Mouse (Mus musculus) heart, embryonic 16.5 days (tissue): ENCODE results near the gene Hoxa9. TPM values are rescaled to one million over a fixed set of nuclear protein-coding genes. Genes with fewer than 3 reads are reported as not detected.

Source experiments
- ATAC-seq: fragments of 200-750 bp; cut with Nextera tagmentation; replicated peaks from 2 replicates; pipeline ENCODE4 v1.8.0; 2017; ENCODE audit warnings: moderate number of reproducible peaks; ENCODE audit not compliant: insufficient read depth, low FRiP score; ENCODE audit errors: extremely low read depth
- H3K27ac ChIP-seq: fragments of 300-500 bp; sonication (generic); 2 replicates; pipeline ENCODE4 v1.5.1; 2014; ENCODE audit warnings: mild to moderate bottlenecking, low read length, control low read depth, moderate library complexity
- H3K27me3 ChIP-seq: fragments of 300-500 bp; sonication (generic); 2 replicates; pipeline ENCODE4 v1.6.1; 2014; ENCODE audit warnings: low read length, mixed read lengths; ENCODE audit not compliant: control insufficient read depth, insufficient read depth
- H3K36me3 ChIP-seq: fragments of 300-500 bp; sonication (generic); 2 replicates; pipeline ENCODE4 v1.6.1; 2014; ENCODE audit not compliant: control insufficient read depth, insufficient read depth
- H3K4me1 ChIP-seq: fragments of 300-500 bp; sonication (generic); 2 replicates; pipeline ENCODE4 v1.6.1; 2014; ENCODE audit warnings: low read length, mixed read lengths; ENCODE audit not compliant: control insufficient read depth, insufficient read depth
- H3K4me2 ChIP-seq: fragments of 300-500 bp; sonication (generic); 2 replicates; pipeline ENCODE4 v1.6.1; 2014; ENCODE audit warnings: low read depth, mild to moderate bottlenecking, control low read depth, low read length
- H3K4me3 ChIP-seq: fragments of 300-500 bp; sonication (generic); 2 replicates; pipeline ENCODE4 v1.5.1; 2014; ENCODE audit warnings: mild to moderate bottlenecking, control low read depth, low read length
- H3K9ac ChIP-seq: fragments of 300-500 bp; sonication (generic); 2 replicates; pipeline ENCODE4 v1.6.1; 2014; ENCODE audit warnings: low read length, control low read depth
- H3K9me3 ChIP-seq: fragments of 300-500 bp; sonication (generic); replicated peaks from 2 replicates; pipeline ENCODE4 v1.6.1; 2016; ENCODE audit warnings: low read length; ENCODE audit not compliant: control insufficient read depth
- WGBS: fragments of 180-500 bp; shearing (Covaris S2); extraction: QIAGEN DNeasy Blood & Tissue Kit; methylation state at CpG from one replicate; pipeline ENCODE4 v1.1.7; 2014; 5-methylcytosine and 5-hydroxymethylcytosine counted together
- polyA plus RNA-seq: library from polyadenylated mRNA; unstranded; fragments of >200 nt; fragmentation: Nextera tagmentation; extraction: Ambion mirVana; gene quantifications from 2 replicates; pipeline ENCODE4 v1.2.1, GENCODE M21; 2015

The Hoxa9 gene
- polyA plus RNA-seq, 1 experiment from 2014 or later: 0.17 TPM

GRCm38 (mm10) chr6:52226569-52227257 is 4.2 kb downstream of the Hoxa9 start:
- Histone ChIP-seq H3K27me3 (peaks cover 88% of the 10 kb centered on the region), H3K9ac (no peak overlapping the region), H3K27ac (no peak overlapping the region), H3K4me3 (no peak overlapping the region), H3K4me2 (no peak overlapping the region), H3K36me3 (no peaks in the 10 kb centered on the region), H3K4me1 (no peaks in the 10 kb centered on the region; the same call in 1 of the 2 replicates), H3K9me3 (no peaks in the 10 kb centered on the region)
- WGBS: 6% methylated on average over 26 of the region's 26 CpGs
- no peak for ATAC-seq

- 2% methylated on average over 69 of the region's 69 CpGs for WGBS
- Histone ChIP-seq H3K27ac (no peak overlapping the region), H3K4me2 (no peak overlapping the region), H3K36me3 (no peaks in the 10 kb centered on the region), H3K4me1 (peaks cover 3% of the 10 kb centered on the region), H3K9me3 (no peaks in the 10 kb centered on the region), H3K27me3 (peaks cover 91% of the 10 kb centered on the region), H3K4me3 (no peak overlapping the region), H3K9ac (no peak overlapping the region)
- ATAC-seq: no peak
Observed at GRCm38 (mm10) chr6:52225612-52226568, 5.0 kb downstream of the Hoxa9 start.

GRCm38 (mm10) chr6:52224895-52225611 is 5.8 kb downstream of the Hoxa9 start:
- Histone ChIP-seq H3K27ac (no peak overlapping the region), H3K4me3 (no peak overlapping the region), H3K27me3 (peaks cover 93% of the 10 kb centered on the region), H3K9me3 (no peaks in the 10 kb centered on the region), H3K4me1 (peaks cover 3% of the 10 kb centered on the region), H3K9ac (no peak overlapping the region), H3K36me3 (no peaks in the 10 kb centered on the region), H3K4me2 (no peak overlapping the region)
- ATAC-seq: no peak
- WGBS: 2% methylated on average over 36 of the region's 36 CpGs

DNA sequence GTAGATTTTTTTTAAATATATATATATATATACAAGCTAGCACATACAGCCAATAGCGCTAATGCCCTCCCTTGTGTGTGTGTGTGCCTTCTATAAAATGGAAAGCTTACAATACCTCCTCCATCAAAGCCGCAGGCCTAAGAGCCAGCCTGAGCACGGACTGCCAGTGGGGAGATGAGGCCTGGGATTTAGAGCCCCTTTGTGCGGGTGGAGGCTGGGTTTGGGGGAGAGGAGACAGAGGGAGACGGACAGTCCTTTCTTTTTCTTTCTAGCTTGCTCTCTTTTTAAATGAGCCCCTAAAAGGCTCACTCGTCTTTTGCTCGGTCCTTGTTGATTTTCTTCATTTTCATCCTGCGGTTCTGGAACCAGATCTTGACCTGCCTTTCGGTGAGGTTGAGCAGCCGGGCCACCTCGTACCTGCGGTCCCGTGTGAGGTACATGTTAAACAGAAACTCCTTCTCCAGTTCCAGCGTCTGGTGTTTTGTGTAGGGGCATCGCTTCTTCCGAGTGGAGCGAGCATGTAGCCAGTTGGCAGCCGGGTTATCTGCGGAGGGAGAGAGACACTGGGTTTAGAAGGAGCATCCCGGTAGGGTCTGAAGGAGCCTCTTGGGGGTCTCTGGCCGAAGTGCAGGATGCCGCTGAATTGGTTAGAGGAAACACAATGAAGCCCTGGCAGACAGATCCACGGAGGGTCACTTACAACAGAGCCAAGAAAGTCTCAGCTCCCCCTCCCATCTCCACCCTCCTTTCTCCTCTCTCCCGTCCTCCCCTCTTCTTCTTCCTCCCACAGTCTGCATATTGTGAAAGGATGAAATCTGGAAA is 6.7 kb downstream of the Hoxa9 start:
- no peak overlapping the region for H3K4me3 ChIP-seq
- H3K9me3 ChIP-seq: no peaks in the 10 kb centered on the region
- H3K4me2 ChIP-seq: no peak overlapping the region
- H3K9ac ChIP-seq: no peak overlapping the region
- peaks cover 3% of the 10 kb centered on the region for H3K4me1 ChIP-seq
- no peak overlapping the region for H3K27ac ChIP-seq
- no peaks in the 10 kb centered on the region for H3K36me3 ChIP-seq
- H3K27me3 ChIP-seq: peaks cover 93% of the 10 kb centered on the region
- 6% methylated on average over 24 of the region's 24 CpGs for WGBS
- ATAC-seq: no peak

DNA sequence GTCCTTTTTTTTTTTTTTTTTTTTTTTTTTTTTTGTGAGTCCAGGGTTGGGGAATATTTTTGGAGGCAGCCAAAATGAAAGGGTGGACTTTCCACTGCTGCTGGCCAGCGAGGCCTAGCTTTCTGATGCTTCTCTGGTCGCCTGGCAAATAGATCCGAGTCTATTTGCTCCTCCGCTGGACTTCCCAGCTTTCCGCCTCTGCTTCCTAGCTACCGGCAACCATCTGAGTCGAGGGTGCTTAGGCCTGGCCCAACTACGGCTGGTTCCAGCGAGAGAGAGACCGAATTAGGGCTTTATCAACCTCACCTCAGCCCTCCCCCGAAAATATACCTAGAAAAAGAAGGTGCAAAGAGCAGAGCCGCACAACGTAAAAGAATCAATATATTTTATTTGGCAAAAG is 8.2 kb downstream of the Hoxa9 start:
- H3K4me1 ChIP-seq: peaks cover 3% of the 10 kb centered on the region
- no peaks in the 10 kb centered on the region for H3K36me3 ChIP-seq
- H3K9me3 ChIP-seq: no peaks in the 10 kb centered on the region
- H3K4me2 ChIP-seq: no peak overlapping the region
- no peak overlapping the region for H3K4me3 ChIP-seq
- 26% methylated on average over 13 of the region's 13 CpGs for WGBS
- peaks cover 96% of the 10 kb centered on the region for H3K27me3 ChIP-seq
- ATAC-seq: no peak
- no peak overlapping the region for H3K27ac ChIP-seq
- no peak overlapping the region for H3K9ac ChIP-seq

GRCm38 (mm10) chr6:52221993-52222685 is 8.8 kb downstream of the Hoxa9 start:
- peaks cover 96% of the 10 kb centered on the region for H3K27me3 ChIP-seq
- peaks cover 6% of the 10 kb centered on the region for H3K4me1 ChIP-seq
- H3K9ac ChIP-seq: no peak overlapping the region
- 14% methylated on average over 21 of the region's 21 CpGs for WGBS
- H3K36me3 ChIP-seq: no peaks in the 10 kb centered on the region
- no peaks in the 10 kb centered on the region for H3K9me3 ChIP-seq
- no peak for ATAC-seq
- H3K4me3 ChIP-seq: peak overlapping the region; percentile 71
- H3K27ac ChIP-seq: no peak overlapping the region
- peak overlapping the region; percentile 97 for H3K4me2 ChIP-seq

GRCm38 (mm10) chr6:52221337-52221992 is 9.4 kb downstream of the Hoxa9 start, which contains the start of gene Hoxa7:
TSS of gene Hoxa7 (minus strand) at chr6:52221854.
- Histone ChIP-seq H3K4me3 (peak within 1 kb of the TSS; percentile 71), H3K27ac (no peak within 1 kb of the TSS), H3K9me3 (no peaks in the 10 kb centered on the region), H3K4me1 (peaks cover 11% of the 10 kb centered on the region), H3K27me3 (peaks cover 96% of the 10 kb centered on the region), H3K36me3 (no peaks in the 10 kb centered on the region), H3K4me2 (peak within 1 kb of the TSS; percentile 97), H3K9ac (peak within 1 kb of the TSS; percentile 68)
- peak; percentile 71; the same call in 1 of the 2 replicates for ATAC-seq
- under 1% methylated on average over 46 of the region's 46 CpGs for WGBS
